Mouse (Mus musculus): ENCODE data around the gene Ung. TPM values are rescaled to one million over a fixed set of nuclear protein-coding genes. Genes with fewer than 3 reads are reported as not detected.
A peak's percentile ranks its signal among the peaks of the same experiment; 100 is the strongest.

The Ung gene
- 1 to 10 TPM; 3.4 to 4.9 TPM for total RNA-seq (2021)

GRCm38 (mm10) chr5:114130211-114130605 lies at the start of gene Ung:
Gene Ung, plus strand, starts transcription at chr5:114130386.
- DNase-seq (ENCODE audit: low spot score in 2 of 2): no peak
- intact Hi-C loops (cut with DNase I): loop anchor here (10.0 kb wide), 1 partner anchor 175 kb away; no protein-coding TSS in a partner anchor

- intact Hi-C loops (cut with DNase I): no loop called here
- DNase-seq (ENCODE audit: low spot score in 2 of 2): no peak
These were observed 44.7 kb upstream of the Ung start for GRCm38 (mm10) chr5:114085501-114085900.

DNA sequence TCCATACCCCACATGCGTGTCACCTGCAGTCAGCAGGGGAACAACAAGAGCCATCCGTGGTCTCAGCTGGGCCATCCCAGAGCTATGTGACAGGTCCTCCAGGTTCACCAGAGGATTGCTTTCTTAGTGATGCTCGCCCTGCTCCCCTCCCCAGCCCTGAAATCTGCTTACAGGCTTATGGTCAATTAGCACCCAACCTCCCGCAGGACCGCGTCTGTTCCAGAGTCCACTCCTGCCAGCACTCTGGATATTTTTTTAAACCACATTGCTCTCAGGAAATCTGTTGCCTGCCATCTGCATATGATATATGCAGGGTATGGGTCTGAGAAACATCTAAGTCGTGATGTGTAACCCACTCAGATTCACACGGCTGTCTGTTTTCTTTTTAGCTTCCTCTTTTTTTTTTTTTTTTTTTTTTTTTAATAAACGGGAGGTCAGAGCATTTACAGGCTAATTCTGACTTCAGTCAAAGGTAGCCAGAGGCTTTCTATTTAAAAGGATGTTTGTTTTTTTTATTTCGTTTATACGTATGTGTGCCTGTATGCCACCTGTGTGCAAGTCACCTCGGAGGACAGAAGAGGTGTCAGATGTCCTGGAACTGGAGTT lies 42.2 kb upstream of the Ung start:
- peak in 1 of 2 experiments; percentile 82 for DNase-seq (ENCODE audit: low spot score in 2 of 2)

DNA sequence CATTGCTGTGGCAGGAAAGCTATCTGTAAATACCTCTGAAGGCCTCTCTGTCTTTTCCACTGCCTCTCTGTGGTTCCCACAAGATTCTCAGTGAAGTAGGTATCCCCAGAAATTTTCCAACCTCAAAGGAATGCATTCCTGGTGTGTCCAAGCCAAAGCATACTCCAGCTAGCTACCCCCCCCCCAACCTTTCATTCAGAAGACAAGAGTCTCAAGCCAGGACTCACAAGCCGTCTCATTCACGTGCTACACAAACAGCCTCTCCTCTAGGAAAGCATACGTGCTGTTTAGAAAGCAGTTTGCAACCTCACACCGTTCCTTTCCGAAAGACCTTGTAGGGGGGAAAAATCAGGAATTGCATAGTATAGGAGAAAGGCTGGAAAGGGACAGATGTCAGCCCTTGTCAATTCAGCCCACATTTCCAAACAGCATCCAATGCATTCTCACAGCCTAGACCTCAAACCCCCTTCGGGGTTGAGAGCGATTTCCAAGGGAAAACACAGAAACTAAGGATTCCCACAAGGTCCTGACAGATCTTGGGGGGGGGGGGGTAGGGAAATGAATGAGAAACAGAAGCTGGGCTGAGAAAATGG lies 39.7 kb upstream of the Ung start:
- intact Hi-C loops (cut with DNase I): loop anchor here (5.0 kb wide), 1 partner anchor 98 kb away; the partner anchor contains the start of gene Ssh1
- DNase-seq (ENCODE audit: low spot score in 2 of 2): peak in 1 of 2 experiments; percentile 25

More for the DNA sequence above, 42.2 kb upstream of the Ung start:
- intact Hi-C loops (cut with DNase I): no loop called here

DNA sequence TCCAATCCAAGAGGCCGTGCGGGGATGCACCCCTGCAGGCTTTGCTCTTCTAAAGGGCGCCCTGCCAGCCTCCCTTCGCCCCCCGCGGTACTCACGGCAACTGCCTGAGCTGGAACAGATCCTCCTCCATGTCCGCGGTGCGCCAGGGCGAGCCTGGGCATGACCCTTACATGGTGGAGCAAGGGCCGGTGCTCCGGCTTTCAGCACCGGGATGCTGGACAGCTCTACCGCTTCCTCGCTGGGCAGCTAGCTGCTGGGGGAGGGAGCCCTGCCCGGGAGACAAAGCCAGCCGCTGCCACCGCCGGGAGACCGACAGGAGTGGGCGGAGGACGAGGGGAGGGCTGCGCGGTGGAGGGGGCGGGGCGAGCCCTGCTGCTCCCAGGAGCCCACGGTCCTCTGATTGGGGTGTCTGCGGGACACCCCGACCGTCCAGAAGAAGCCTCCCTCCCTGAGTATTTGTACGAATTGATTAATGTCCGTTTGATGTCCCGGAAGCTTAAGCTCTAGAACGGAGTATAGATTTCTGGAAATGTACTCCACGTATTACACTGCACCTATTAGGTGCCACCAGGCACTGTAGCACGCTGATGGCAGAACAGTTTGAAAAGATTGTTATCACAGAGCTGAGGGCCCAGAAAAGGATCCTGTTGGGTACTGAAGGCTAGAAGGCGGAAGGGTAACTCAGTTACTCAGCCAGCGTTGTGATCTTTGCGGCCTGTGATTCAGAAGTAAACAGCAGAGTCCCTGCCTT lies 39.0 kb upstream of the Ung start, which contains the start of gene Svop:
TSS of gene Svop (minus strand) at position 514 of the 751 bp plus-strand sequence.
- intact Hi-C loops (cut with DNase I): loop anchor here (5.0 kb wide), 1 partner anchor 99 kb away; the partner anchor contains the start of gene Ssh1
- DNase-seq (ENCODE audit: low spot score in 2 of 2): peak; percentile 73 to 85

DNA sequence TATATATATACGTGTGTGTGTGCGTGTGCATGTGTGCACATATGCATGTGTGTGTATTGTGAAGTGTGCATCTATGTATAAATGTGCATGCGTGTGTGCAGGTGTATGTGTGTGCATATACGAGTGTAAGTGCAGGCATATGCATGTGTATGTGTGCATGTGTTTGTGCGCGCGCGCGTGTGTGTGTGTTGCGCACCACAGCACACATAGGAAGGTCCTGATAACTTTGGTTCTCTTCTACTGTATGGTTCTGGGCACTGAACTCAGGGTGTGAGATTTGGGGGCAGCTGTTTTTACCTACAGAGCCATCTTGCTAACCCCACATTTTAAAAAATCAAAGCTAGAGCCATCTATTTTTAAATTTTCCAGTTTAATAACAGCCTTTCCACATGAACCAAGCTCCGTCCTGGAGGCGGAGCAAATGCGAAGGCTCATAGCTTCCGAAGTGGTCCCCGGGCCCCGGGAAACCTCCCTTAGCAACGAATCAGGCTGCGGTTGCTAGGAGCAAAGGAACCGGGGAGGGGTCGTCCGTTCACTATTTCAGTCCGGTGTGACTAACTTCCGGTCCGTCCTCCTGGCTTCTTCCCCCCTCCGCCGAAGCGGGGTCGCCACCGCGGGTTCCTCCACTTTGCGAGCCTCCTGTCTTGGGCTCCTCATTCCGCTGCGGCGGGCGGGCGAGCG lies 30.3 kb upstream of the Ung start:
- intact Hi-C loops (cut with DNase I): loop anchor here (5.0 kb wide), 1 partner anchor 48 kb away; no protein-coding TSS in a partner anchor
- peak; percentile 92 to 96 for DNase-seq (ENCODE audit: low spot score in 2 of 2)

DNA sequence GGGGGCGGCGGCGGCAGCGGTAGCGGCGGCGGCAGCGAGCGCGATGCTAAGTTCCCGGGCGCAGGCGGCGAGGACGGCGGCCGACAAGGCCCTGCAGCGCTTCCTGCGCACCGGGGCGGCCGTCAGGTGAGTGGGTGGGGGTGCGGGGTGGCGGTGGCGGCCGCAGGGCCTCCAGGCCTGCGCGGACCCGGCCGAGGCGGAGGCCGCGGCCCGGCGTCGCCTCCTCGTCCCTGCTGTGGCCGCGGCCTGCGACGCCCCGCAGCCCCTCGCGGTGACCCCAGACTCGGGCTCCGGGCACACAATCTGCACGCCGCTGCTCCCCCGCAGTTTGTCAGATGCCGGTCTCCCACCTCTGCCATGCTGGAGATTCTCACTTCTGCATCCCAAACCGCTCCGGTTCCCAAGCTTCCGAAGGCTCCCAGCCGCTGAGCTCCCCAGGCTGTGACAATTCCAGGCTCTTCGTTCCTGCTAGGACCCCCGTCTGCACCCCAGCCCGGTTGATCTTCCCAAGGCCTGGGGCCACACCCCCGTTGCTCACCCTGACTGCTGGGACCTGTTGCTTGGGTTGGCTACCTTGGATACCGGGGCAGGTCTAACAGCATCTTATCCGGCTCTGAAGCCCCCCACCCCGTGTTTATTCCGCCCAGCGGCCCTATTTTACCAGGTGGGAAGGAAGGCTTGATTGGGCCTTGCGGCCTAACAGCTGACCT lies 29.6 kb upstream of the Ung start:
- no peak for DNase-seq (ENCODE audit: low spot score in 2 of 2)
- intact Hi-C loops (cut with DNase I): loop anchor here (5.0 kb wide), 1 partner anchor 48 kb away; no protein-coding TSS in a partner anchor

DNA sequence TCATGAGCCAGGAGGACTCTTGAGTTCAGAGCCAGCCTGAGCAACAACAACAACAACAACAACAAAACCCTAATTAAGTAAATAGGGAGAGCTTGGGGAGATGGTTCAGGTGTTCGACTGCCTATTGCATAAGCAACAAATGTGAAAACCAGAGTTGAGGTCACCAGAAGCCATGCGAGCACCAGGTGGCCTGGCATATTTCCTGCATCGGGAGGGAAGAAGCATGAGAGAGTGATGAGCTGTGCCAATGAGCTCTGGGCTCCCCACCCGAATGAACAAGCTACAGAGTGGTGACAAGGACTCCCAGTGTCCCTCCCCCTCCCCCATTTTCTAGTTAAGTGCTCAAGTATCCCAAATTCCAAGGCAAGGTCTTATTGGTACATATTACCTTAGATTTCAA lies 28.3 kb upstream of the Ung start:
- intact Hi-C loops (cut with DNase I): loop anchor here (5.0 kb wide), 1 partner anchor 50 kb away; no protein-coding TSS in a partner anchor
- DNase-seq (ENCODE audit: low spot score in 2 of 2): no peak

GRCm38 (mm10) chr5:114102807-114103206 lies 27.4 kb upstream of the Ung start:
- DNase-seq (ENCODE audit: low spot score in 2 of 2): no peak
- intact Hi-C loops (cut with DNase I): loop anchor here (5.0 kb wide), 1 partner anchor 51 kb away; no protein-coding TSS in a partner anchor

DNA sequence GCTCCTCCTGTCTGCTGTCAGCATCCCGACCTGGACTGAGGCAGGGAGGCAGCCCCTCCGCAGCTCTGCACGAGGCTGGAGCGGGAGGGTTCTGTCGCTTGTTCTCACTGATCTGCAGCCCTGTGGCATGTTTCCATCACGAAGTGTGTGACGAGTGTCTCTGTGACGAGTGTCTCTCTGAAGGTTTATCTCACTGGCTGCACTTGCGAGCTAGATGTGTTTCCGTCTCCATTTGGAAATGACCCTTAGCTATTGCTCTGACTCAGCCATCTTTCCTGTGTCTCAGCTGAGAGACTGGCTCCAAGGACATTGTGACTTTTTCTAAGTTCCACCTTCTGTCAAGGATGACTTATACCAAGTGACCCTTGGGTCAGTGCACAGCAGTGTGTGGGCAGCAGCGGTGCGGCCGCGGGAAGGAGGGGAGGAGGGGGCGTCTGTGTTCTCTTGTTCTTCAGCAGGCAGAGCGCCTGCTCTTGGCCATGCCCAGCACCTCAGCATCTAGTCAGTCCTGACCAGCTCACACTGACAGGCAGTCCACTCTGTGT lies 23.7 kb upstream of the Ung start:
- no peak for DNase-seq (ENCODE audit: low spot score in 2 of 2)
- intact Hi-C loops (cut with DNase I): no loop called here

DNA sequence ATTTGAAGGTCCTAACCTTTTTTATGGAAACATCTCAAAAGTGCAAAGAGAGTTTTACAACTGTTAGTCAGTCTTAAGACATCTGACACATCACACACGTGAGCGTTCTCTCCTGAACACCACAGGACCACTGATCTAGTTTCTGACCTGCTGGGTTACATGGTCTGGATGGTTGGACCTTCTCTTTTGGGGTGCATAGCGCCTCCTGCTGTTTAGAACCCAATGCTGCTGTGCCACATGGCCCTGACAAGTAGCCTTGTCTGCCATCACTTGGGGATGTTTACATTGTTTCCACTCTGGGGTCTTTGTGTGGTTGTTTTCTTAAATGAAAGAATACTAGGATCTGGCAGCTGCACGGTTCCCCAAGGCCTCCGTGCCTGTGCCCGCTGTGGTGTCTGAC lies 16.9 kb upstream of the Ung start:
- intact Hi-C loops (cut with DNase I): no loop called here

DNA sequence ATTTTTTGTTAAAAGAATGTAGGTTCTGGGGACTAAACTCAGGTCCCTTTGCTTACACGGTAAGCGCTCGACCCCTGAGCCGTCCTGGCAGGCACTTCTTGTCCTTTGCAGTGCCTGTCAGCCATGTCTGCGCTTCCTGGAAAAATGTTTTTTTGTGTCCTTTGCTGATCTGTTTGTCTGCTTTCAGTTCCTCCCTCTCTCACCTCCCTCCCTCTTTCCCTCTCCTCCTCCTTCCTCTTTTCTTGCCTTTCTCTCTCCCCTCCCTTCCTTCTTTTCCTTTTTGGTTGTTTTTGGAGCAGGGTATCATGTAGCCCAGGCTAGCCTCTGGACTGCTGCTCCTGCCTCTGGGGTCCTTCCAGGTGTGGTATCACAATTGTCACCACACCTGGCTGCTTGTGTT lies 15.2 kb upstream of the Ung start:
- DNase-seq (ENCODE audit: low spot score in 2 of 2): no peak
- intact Hi-C loops (cut with DNase I): no loop called here

More for the DNA sequence above, 16.9 kb upstream of the Ung start:
- DNase-seq (ENCODE audit: low spot score in 2 of 2): no peak

DNA sequence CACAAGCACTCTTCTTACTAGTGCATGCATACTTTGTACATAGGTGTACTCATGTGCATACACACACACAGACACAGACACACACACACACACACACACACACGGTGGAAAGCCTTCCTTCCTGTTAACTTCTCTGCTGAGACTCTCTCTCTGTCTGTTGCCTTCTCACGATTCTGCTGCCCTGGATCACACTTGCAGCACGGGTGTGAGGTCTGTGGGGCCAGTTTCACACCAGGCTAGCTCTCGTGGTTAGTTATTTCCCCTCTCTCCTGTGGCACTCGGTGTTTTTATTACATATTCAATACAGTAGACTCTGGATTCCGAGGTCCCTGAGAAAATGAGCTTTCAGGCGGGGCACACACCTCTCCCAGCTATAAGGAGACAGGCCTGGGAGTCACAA lies 13.6 kb upstream of the Ung start:
- intact Hi-C loops (cut with DNase I): no loop called here

GRCm38 (mm10) chr5:114119806-114120205 lies 10.4 kb upstream of the Ung start:
- intact Hi-C loops (cut with DNase I): no loop called here

More for the DNA sequence above, 13.6 kb upstream of the Ung start:
- DNase-seq (ENCODE audit: low spot score in 2 of 2): no peak

DNA sequence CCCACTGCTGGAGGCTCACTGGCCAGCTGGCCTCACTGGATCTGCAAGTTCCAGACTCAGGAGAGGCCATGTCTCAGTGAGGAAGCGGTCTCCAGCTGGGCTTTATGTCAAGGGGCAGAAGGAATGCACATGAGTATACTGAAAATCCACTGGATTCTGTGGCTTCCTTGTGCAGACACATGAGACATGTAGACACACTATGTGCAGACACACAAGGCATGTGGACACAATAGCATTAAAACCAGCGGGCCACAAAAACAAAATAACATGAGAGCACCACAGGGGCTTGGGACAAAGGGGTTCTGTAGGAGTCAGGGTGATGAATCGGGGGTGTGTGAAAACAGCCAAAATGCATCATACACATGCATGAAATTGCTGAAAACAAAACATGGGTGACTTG lies 4.2 kb upstream of the Ung start:
- intact Hi-C loops (cut with DNase I): loop anchor here (5.0 kb wide), 1 partner anchor 74 kb away; no protein-coding TSS in a partner anchor
- no peak for DNase-seq (ENCODE audit: low spot score in 2 of 2)

More at GRCm38 (mm10) chr5:114119806-114120205, 10.4 kb upstream of the Ung start:
- peak in 1 of 2 experiments; percentile 59 for DNase-seq (ENCODE audit: low spot score in 2 of 2)

DNA sequence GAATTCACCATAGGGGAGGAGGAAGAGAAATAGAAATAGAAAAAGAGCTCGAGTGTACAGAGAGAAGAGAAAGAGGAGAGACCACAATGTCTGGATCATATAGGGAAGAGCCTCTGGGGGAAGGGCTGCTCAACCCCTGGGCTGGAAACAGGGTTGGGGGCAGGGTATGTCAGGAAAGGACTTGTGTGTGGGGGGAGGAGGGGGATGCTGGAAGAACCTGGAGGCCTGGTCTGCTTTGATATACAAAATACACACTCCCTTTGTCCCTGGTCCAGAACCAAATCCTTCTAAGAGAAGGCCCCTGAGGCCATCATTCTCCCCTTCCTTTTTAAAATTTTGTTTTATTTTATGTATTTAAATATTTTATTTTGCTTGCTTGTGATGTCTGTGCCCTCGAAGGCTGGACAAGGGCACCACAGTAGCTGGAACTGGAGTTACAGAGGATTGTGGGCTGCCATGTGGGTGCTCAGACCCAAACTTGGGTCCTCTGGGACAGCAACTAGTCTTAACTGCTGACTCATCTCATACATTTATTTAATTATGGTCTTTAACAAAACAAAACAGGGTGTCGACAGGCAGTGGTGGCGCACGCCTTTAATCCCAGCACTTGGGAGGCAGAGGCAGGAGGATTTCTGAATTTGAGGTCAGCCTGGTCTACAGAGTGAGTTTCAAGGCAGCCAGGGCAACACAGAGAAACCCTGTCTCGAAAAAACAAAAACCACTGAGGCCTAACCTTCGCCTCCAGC lies 3.5 kb upstream of the Ung start:
- intact Hi-C loops (cut with DNase I): loop anchor here (5.0 kb wide), 1 partner anchor 74 kb away; no protein-coding TSS in a partner anchor
- no peak for DNase-seq (ENCODE audit: low spot score in 2 of 2)

- peak; percentile 68 for DNase-seq (ENCODE audit: low spot score in 2 of 2)
- intact Hi-C loops (cut with DNase I): loop anchor here (5.0 kb wide), 1 partner anchor 75 kb away; no protein-coding TSS in a partner anchor
These were observed 2.5 kb upstream of the Ung start, which contains the start of gene Alkbh2 for GRCm38 (mm10) chr5:114127374-114128349. Gene Alkbh2, minus strand, starts transcription at chr5:114128218.

Data from left cerebral cortex, postnatal 25 days (tissue).